Mouse (Mus musculus) liver, embryonic 13.5 days (tissue): ENCODE results near the gene Pde10a. TPM values are rescaled to one million over a fixed set of nuclear protein-coding genes. Genes with fewer than 3 reads are reported as not detected.

Source experiments
- ATAC-seq: fragments of 200-750 bp; cut with Nextera tagmentation; 2 replicates; pipeline ENCODE4 v1.8.0; 2017; ENCODE audit warnings: low read depth, mild to moderate bottlenecking, moderate number of reproducible peaks, moderate library complexity
- DNase-seq: peaks from one replicate; pipeline ENCODE4 v3.0.0; 2022
- H3K27ac ChIP-seq: fragments of 300-500 bp; sonication (generic); 2 replicates; pipeline ENCODE4 v1.5.1; 2015; ENCODE audit warnings: moderate library complexity, mild to moderate bottlenecking, inconsistent platforms
- H3K27me3 ChIP-seq: fragments of 300-500 bp; sonication (generic); 2 replicates; pipeline ENCODE4 v1.6.1; 2015; ENCODE audit warnings: mild to moderate bottlenecking, inconsistent platforms
- H3K36me3 ChIP-seq: fragments of 300-500 bp; sonication (generic); 2 replicates; pipeline ENCODE4 v1.6.1; 2015; ENCODE audit warnings: mild to moderate bottlenecking, inconsistent platforms
- H3K4me1 ChIP-seq: fragments of 300-500 bp; sonication (generic); replicated peaks from 2 replicates; pipeline ENCODE4 v1.6.1; 2015; ENCODE audit warnings: inconsistent platforms
- H3K4me2 ChIP-seq: fragments of 300-500 bp; sonication (generic); 2 replicates; pipeline ENCODE4 v1.6.1; 2015; ENCODE audit warnings: inconsistent platforms, mild to moderate bottlenecking, moderate library complexity
- H3K4me3 ChIP-seq: fragments of 300-500 bp; sonication (generic); replicated peaks from 2 replicates; pipeline ENCODE4 v1.5.1; 2015; ENCODE audit warnings: mild to moderate bottlenecking, inconsistent platforms
- H3K9ac ChIP-seq: fragments of 300-500 bp; sonication (generic); 2 replicates; pipeline ENCODE4 v1.6.1; 2015; ENCODE audit warnings: mild to moderate bottlenecking, inconsistent platforms
- H3K9me3 ChIP-seq: fragments of 300-500 bp; sonication (generic); replicated peaks from 2 replicates; pipeline ENCODE4 v1.6.1; 2016; ENCODE audit warnings: inconsistent platforms
- WGBS: fragments of 180-500 bp; shearing (Covaris S2); methylation state at CpG from one replicate; pipeline ENCODE4 v1.1.7; 2015; ENCODE audit not compliant: insufficient replicate concordance; 5-methylcytosine and 5-hydroxymethylcytosine counted together
- polyA plus RNA-seq: library from polyadenylated mRNA; unstranded; fragments of >200 nt; fragmentation: Nextera tagmentation; extraction: Ambion mirVana; gene quantifications from 2 replicates; pipeline ENCODE4 v1.2.1, GENCODE M21; 2015

The Pde10a gene
- polyA plus RNA-seq, 1 experiment from 2014 or later, result 0.39 TPM

GRCm38 (mm10) chr17:8634476-8634875 is 109.3 kb downstream of the Pde10a start:
- no peaks in the 10 kb centered on the region for H3K27me3 ChIP-seq
- H3K36me3 ChIP-seq, result no peaks in the 10 kb centered on the region
- H3K9me3 ChIP-seq, result no peaks in the 10 kb centered on the region
- no peak for ATAC-seq
- no peaks in the 10 kb centered on the region for H3K4me1 ChIP-seq
- H3K4me3 ChIP-seq, result no peak overlapping the region
- H3K9ac ChIP-seq, result no peak overlapping the region
- H3K27ac ChIP-seq, result no peak overlapping the region
- no peak overlapping the region for H3K4me2 ChIP-seq
- WGBS, result 49% methylated on average over 4 of the region's 4 CpGs
- no peak for DNase-seq

- H3K36me3 ChIP-seq, result no peaks in the 10 kb centered on the region
- H3K4me3 ChIP-seq, result no peak overlapping the region
- ATAC-seq (no peak), DNase-seq (no peak)
- no peak overlapping the region for H3K4me2 ChIP-seq
- H3K9ac ChIP-seq, result no peak overlapping the region
- no peak overlapping the region for H3K27ac ChIP-seq
- H3K4me1 ChIP-seq, result no peaks in the 10 kb centered on the region
- WGBS, result 43% methylated on average over 3 of the region's 3 CpGs
- no peaks in the 10 kb centered on the region for H3K9me3 ChIP-seq
- H3K27me3 ChIP-seq, result no peaks in the 10 kb centered on the region
These were observed 111.1 kb downstream of the Pde10a start for GRCm38 (mm10) chr17:8636231-8636630.

- 62% methylated on average over 11 of the region's 11 CpGs for WGBS
- no peaks in the 10 kb centered on the region for H3K4me1 ChIP-seq
- no peak for ATAC-seq
- H3K4me2 ChIP-seq, result no peak overlapping the region
- no peak for DNase-seq
- H3K27me3 ChIP-seq, result no peaks in the 10 kb centered on the region
- no peaks in the 10 kb centered on the region for H3K9me3 ChIP-seq
- no peaks in the 10 kb centered on the region for H3K36me3 ChIP-seq
- H3K27ac ChIP-seq, result no peak overlapping the region
- no peak overlapping the region for H3K4me3 ChIP-seq
- no peak overlapping the region for H3K9ac ChIP-seq
These were observed 111.5 kb downstream of the Pde10a start for GRCm38 (mm10) chr17:8636691-8637090.

- no peak overlapping the region for H3K27ac ChIP-seq
- no peaks in the 10 kb centered on the region for H3K9me3 ChIP-seq
- DNase-seq (no peak), ATAC-seq (no peak)
- WGBS, result 51% methylated on average over 4 of the region's 4 CpGs
- H3K9ac ChIP-seq, result no peak overlapping the region
- H3K4me3 ChIP-seq, result no peak overlapping the region
- no peak overlapping the region for H3K4me2 ChIP-seq
- H3K36me3 ChIP-seq, result no peaks in the 10 kb centered on the region
- no peaks in the 10 kb centered on the region for H3K27me3 ChIP-seq
- H3K4me1 ChIP-seq, result no peaks in the 10 kb centered on the region
These were observed 112.0 kb downstream of the Pde10a start for GRCm38 (mm10) chr17:8637181-8637580.

GRCm38 (mm10) chr17:8639703-8640380 is 114.7 kb downstream of the Pde10a start:
- 65% methylated on average over 12 of the region's 12 CpGs for WGBS
- no peak for ATAC-seq
- Histone ChIP-seq H3K4me1 (no peaks in the 10 kb centered on the region), H3K36me3 (no peaks in the 10 kb centered on the region), H3K4me3 (no peak overlapping the region), H3K4me2 (no peak overlapping the region), H3K27ac (no peak overlapping the region), H3K27me3 (no peaks in the 10 kb centered on the region), H3K9me3 (no peaks in the 10 kb centered on the region), H3K9ac (no peak overlapping the region)
- DNase-seq, result no peak

- H3K27me3 ChIP-seq, result no peaks in the 10 kb centered on the region
- no peaks in the 10 kb centered on the region for H3K36me3 ChIP-seq
- H3K4me2 ChIP-seq, result no peak overlapping the region
- no peak overlapping the region for H3K9ac ChIP-seq
- no peaks in the 10 kb centered on the region for H3K9me3 ChIP-seq
- ATAC-seq, result no peak
- 52% methylated on average over 16 of the region's 16 CpGs for WGBS
- no peak for DNase-seq
- H3K4me1 ChIP-seq, result no peaks in the 10 kb centered on the region
- H3K4me3 ChIP-seq, result no peak overlapping the region
- no peak overlapping the region for H3K27ac ChIP-seq
These were observed 115.7 kb downstream of the Pde10a start for GRCm38 (mm10) chr17:8640741-8641480.

GRCm38 (mm10) chr17:8641491-8641890 is 116.3 kb downstream of the Pde10a start:
- ATAC-seq (no peak), DNase-seq (no peak)
- WGBS, result 29% methylated on average over 3 of the region's 3 CpGs
- no peaks in the 10 kb centered on the region for H3K36me3 ChIP-seq
- H3K4me1 ChIP-seq, result no peaks in the 10 kb centered on the region
- H3K4me2 ChIP-seq, result no peak overlapping the region
- no peaks in the 10 kb centered on the region for H3K9me3 ChIP-seq
- H3K4me3 ChIP-seq, result no peak overlapping the region
- no peak overlapping the region for H3K27ac ChIP-seq
- no peaks in the 10 kb centered on the region for H3K27me3 ChIP-seq
- H3K9ac ChIP-seq, result no peak overlapping the region

GRCm38 (mm10) chr17:8642356-8642755 is 117.2 kb downstream of the Pde10a start:
- no peak for ATAC-seq
- H3K9me3 ChIP-seq, result no peaks in the 10 kb centered on the region
- no peak overlapping the region for H3K9ac ChIP-seq
- no peak overlapping the region for H3K4me2 ChIP-seq
- no peaks in the 10 kb centered on the region for H3K4me1 ChIP-seq
- DNase-seq, result no peak
- 53% methylated on average over 3 of the region's 3 CpGs for WGBS
- H3K4me3 ChIP-seq, result no peak overlapping the region
- H3K27ac ChIP-seq, result no peak overlapping the region
- no peaks in the 10 kb centered on the region for H3K36me3 ChIP-seq
- H3K27me3 ChIP-seq, result no peaks in the 10 kb centered on the region

- no peak for DNase-seq
- 53% methylated on average over 8 of the region's 8 CpGs for whole genome bisulfite sequencing
- H3K9ac ChIP-seq, result no peak overlapping the region
- H3K27ac ChIP-seq, result no peak overlapping the region
- no peaks in the 10 kb centered on the region for H3K4me1 ChIP-seq
- no peaks in the 10 kb centered on the region for H3K36me3 ChIP-seq
- ATAC-seq, result no peak
- no peak overlapping the region for H3K4me3 ChIP-seq
- no peak overlapping the region for H3K4me2 ChIP-seq
- H3K27me3 ChIP-seq, result no peaks in the 10 kb centered on the region
- no peaks in the 10 kb centered on the region for H3K9me3 ChIP-seq
These were observed 122.2 kb downstream of the Pde10a start for GRCm38 (mm10) chr17:8647372-8647871.

GRCm38 (mm10) chr17:8648310-8648709 is 123.1 kb downstream of the Pde10a start:
- H3K4me2 ChIP-seq, result no peak overlapping the region
- no peaks in the 10 kb centered on the region for H3K36me3 ChIP-seq
- no peak for DNase-seq
- no peaks in the 10 kb centered on the region for H3K27me3 ChIP-seq
- H3K27ac ChIP-seq, result no peak overlapping the region
- no peak overlapping the region for H3K4me3 ChIP-seq
- H3K4me1 ChIP-seq, result no peaks in the 10 kb centered on the region
- WGBS, result 62% methylated on average over 3 of the region's 3 CpGs
- no peaks in the 10 kb centered on the region for H3K9me3 ChIP-seq
- ATAC-seq, result no peak
- H3K9ac ChIP-seq, result no peak overlapping the region

- H3K4me2 ChIP-seq, result no peak overlapping the region
- no peak overlapping the region for H3K4me3 ChIP-seq
- DNase-seq (no peak), ATAC-seq (no peak)
- no peaks in the 10 kb centered on the region for H3K9me3 ChIP-seq
- 55% methylated on average over 3 of the region's 3 CpGs for WGBS
- no peaks in the 10 kb centered on the region for H3K36me3 ChIP-seq
- no peaks in the 10 kb centered on the region for H3K4me1 ChIP-seq
- H3K27ac ChIP-seq, result no peak overlapping the region
- H3K9ac ChIP-seq, result no peak overlapping the region
- no peaks in the 10 kb centered on the region for H3K27me3 ChIP-seq
These were observed 127.6 kb downstream of the Pde10a start for GRCm38 (mm10) chr17:8652681-8653262.
